Mouse (Mus musculus) erythroblast, embryonic 14.5 days (primary cell): ENCODE results near the gene Nlrp3.

Source experiments
- GATA1 ChIP-seq: IDR thresholded peaks from 2 replicates; pipeline ENCODE4 v1.6.1; 2012; ENCODE audit warnings: low read length, inconsistent platforms, mixed read lengths
- TAL1 ChIP-seq: IDR thresholded peaks from 3 replicates; pipeline ENCODE4 v1.6.1; 2012; ENCODE audit warnings: low read length, inconsistent platforms, mixed read lengths

GRCm38 (mm10) chr11:59560906-59561305 is 19.5 kb downstream of the Nlrp3 start:
- TF ChIP-seq TAL1 (no peak), GATA1 (no peak)
